Mouse (Mus musculus): ENCODE results near the gene Lcmt2.

- TF ChIP-seq CTCF (IDR thresholded peaks at IDR 0.05; ENCODE audit: control insufficient read depth, insufficient read depth, low read length) (no peak), POLR2A (IDR thresholded peaks at IDR 0.05; ENCODE audit: borderline replicate concordance, control insufficient read depth, low read depth, low read length) (no peak)
These were observed 9.2 kb upstream of the Lcmt2 start for GRCm38 (mm10) chr2:121149679-121150078.
